8 mouse cellular contexts compared by ENCODE assay signal in genomic region chr15:97766194-97766593, GRCm38 (mm10). TPM values are rescaled to one million over a fixed set of nuclear protein-coding genes. Genes with fewer than 3 reads are reported as not detected.
DNase-seq lines count a peak whose midpoint lies in the region; ATAC-seq and TF ChIP-seq lines count a peak whose summit lies in the region.

No protein-coding gene starts in this region.

- H3K4me2 ChIP-seq in forebrain, embryonic 15.5 days (replicated peaks): peak overlapping the region; percentile 91
- no peak overlapping the region for H3K4me2 ChIP-seq in liver, embryonic 16.5 days (ENCODE audit: low read depth, low read length)

- H3K9ac ChIP-seq in forebrain, embryonic 15.5 days (replicated peaks): peak overlapping the region; percentile 41; the same call in 1 of the 2 replicates
- H3K9ac ChIP-seq in liver, embryonic 16.5 days (ENCODE audit: low read depth, low read length): no peak overlapping the region

- H3K4me1 ChIP-seq in forebrain, embryonic 15.5 days: peaks cover 32% of the 10 kb centered on the region
- H3K4me1 ChIP-seq in liver, embryonic 16.5 days (ENCODE audit: control insufficient read depth, low read depth, low read length): peaks cover 8% of the 10 kb centered on the region

- peak overlapping the region; percentile 46 for H3K4me3 ChIP-seq in forebrain, embryonic 15.5 days
- peak overlapping the region; percentile 50; the same call in 1 of the 2 replicates for H3K4me3 ChIP-seq in liver, embryonic 16.5 days (ENCODE audit: low read depth, low read length)

- DNase-seq in layer of hippocampus, postnatal 10 days (ENCODE audit: low spot score in 2 of 2): peak; percentile 53 to 61
- no peak for DNase-seq in layer of hippocampus, adult 9-10 months (ENCODE audit: low spot score)
- peak; percentile 82 for DNase-seq in brain, embryonic 14.5 days (ENCODE audit: low read depth)
- DNase-seq in natural killer cell, adult 2 months (ENCODE audit: low spot score in 2 of 2): no peak
- no peak for DNase-seq in spleen, adult 12 weeks (ENCODE audit: low spot score)
- DNase-seq in urinary bladder, postnatal 10 days (ENCODE audit: low spot score): no peak

- TF ChIP-seq CTCF in brain, embryonic 14.5 days (IDR thresholded peaks at IDR 0.05; ENCODE audit: borderline replicate concordance, extremely low read depth, insufficient read depth, insufficient read length): no peak

- H3K36me3 ChIP-seq in forebrain, embryonic 15.5 days: no peaks in the 10 kb centered on the region
- no peaks in the 10 kb centered on the region for H3K36me3 ChIP-seq in liver, embryonic 16.5 days (ENCODE audit: control insufficient read depth, insufficient read depth)

- H3K27ac ChIP-seq in forebrain, embryonic 15.5 days (replicated peaks): peak overlapping the region; percentile 29
- H3K27ac ChIP-seq in liver, embryonic 16.5 days (ENCODE audit: low read length): no peak overlapping the region

- 0 out of 2 replicates have a peak, but pooled peaks have one; percentile 33 for ATAC-seq in forebrain, embryonic 15.5 days (replicated peaks)
- no peak for ATAC-seq in liver, embryonic 16.5 days (ENCODE audit: low read depth)

- TF ChIP-seq POLR2A in brain, embryonic 14.5 days (IDR thresholded peaks at IDR 0.05; ENCODE audit: borderline replicate concordance, extremely low read depth, insufficient read depth, insufficient read length, poor library complexity, severe bottlenecking): no peak

- H3K9me3 ChIP-seq in forebrain, embryonic 15.5 days: no peaks in the 10 kb centered on the region
- no peaks in the 10 kb centered on the region for H3K9me3 ChIP-seq in liver, embryonic 16.5 days (replicated peaks; ENCODE audit: control insufficient read depth, low read length)

- WGBS in forebrain, embryonic 15.5 days: 4% methylated on average over 8 of the region's 8 CpGs
- WGBS in liver, embryonic 16.5 days (ENCODE audit: insufficient replicate concordance): 24% methylated on average over 8 of the region's 8 CpGs

- H3K27me3 ChIP-seq in forebrain, embryonic 15.5 days: peaks cover 21% of the 10 kb centered on the region
- H3K27me3 ChIP-seq in liver, embryonic 16.5 days (ENCODE audit: control insufficient read depth, insufficient read depth, low read depth, low read length): peaks cover 47% of the 10 kb centered on the region

RNA-seq across cellular contexts. Expression of gene Rapgef3, which starts 1.6 kb away (rescaled TPM):
- total RNA-seq in layer of hippocampus, postnatal 10 days (2021): 10 to 100 TPM; 37.3 to 43.3 TPM
- polyA plus RNA-seq in brain, embryonic 14.5 days (2012; rRNA removed): 19.7 and 20.4 TPM in 2 replicates
- 8.6 and 9.0 TPM in 2 replicates for polyA plus RNA-seq in forebrain, embryonic 15.5 days (2015; fragmentation: Nextera tagmentation; extraction: Ambion mirVana)
- polyA plus RNA-seq in liver, embryonic 16.5 days (2015; fragmentation: Nextera tagmentation; extraction: Ambion mirVana): 1.6 and 2.1 TPM in 2 replicates

RNA-seq across cellular contexts. Expression of gene Slc48a1, which starts 12.1 kb away (rescaled TPM):
- 100 to 1,000 TPM; 104 to 118 TPM for total RNA-seq in layer of hippocampus, postnatal 10 days (2021)
- polyA plus RNA-seq in brain, embryonic 14.5 days (2012; rRNA removed): 34.5 and 39.5 TPM in 2 replicates
- polyA plus RNA-seq in forebrain, embryonic 15.5 days (2015; fragmentation: Nextera tagmentation; extraction: Ambion mirVana): 64.9 and 66.6 TPM in 2 replicates
- 98.9 and 103 TPM in 2 replicates for polyA plus RNA-seq in liver, embryonic 16.5 days (2015; fragmentation: Nextera tagmentation; extraction: Ambion mirVana)

RNA-seq across cellular contexts. Expression of gene Endou, which starts 35.1 kb away (rescaled TPM):
- under 1 TPM; 0.62 to 0.73 TPM for total RNA-seq in layer of hippocampus, postnatal 10 days (2021)
- polyA plus RNA-seq in brain, embryonic 14.5 days (2012; rRNA removed): 0.90 and 1.3 TPM in 2 replicates
- polyA plus RNA-seq in forebrain, embryonic 15.5 days (2015; fragmentation: Nextera tagmentation; extraction: Ambion mirVana): 0.22 TPM in 1 of 2 replicates, not detected in the other
- 0.06 and 0.21 TPM in 2 replicates for polyA plus RNA-seq in liver, embryonic 16.5 days (2015; fragmentation: Nextera tagmentation; extraction: Ambion mirVana)

Comparison
In these comparisons a context has a peak if more than half of its experiments do, and no peak if none do; other contexts are left out.
1. DNase-seq: peak in layer of hippocampus, postnatal 10 days (2 of 2) and brain, embryonic 14.5 days (single experiment); none in layer of hippocampus, adult 9-10 months (single experiment), natural killer cell, adult 2 months (0 of 2), spleen, adult 12 weeks (single experiment) and urinary bladder, postnatal 10 days (single experiment).